Mouse (Mus musculus): ENCODE measurements around the gene Tgm1.
A peak's percentile ranks its signal among the peaks of the same experiment; 100 is the strongest.

DNA sequence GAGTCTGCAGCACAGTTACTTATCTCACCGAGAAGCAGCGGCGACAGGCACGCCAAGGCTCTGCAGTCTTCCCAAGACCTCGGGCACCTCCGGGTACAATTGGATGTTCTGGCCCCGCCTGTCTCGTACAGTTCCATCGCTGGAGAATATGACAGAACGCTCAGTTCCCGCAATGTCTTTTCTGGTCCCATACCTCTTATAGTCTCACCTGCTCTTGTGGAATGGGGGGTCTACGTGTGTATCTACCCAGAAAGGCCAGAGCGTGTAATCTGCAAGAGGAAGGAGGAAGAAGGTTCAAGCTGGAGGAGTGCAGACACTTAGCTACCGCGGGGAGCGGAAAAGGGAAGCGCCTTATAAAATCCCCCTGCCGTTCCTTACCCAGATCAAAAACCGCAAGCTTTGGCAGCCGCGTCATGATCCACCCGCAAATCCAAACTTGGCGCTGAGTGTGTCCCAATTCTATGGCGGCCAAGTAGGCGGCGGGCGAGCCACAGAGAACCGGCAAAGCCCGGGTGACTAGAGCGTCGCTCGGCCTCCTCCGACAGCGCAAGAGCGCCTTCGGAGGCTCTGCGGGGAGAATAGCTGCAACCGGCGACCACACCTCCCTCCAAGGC, 53.7 kb downstream of the Tgm1 start, which contains the start of gene Mdp1:
- peak; percentile 49; the same call in 1 of the 2 replicates for TF ChIP-seq CTCF (IDR thresholded peaks at IDR 0.05; ENCODE audit: control insufficient read depth, insufficient read depth, low read length)
- peak; percentile 73; the same call in 1 of the 2 replicates for TF ChIP-seq POLR2A (IDR thresholded peaks at IDR 0.05; ENCODE audit: borderline replicate concordance, control insufficient read depth, low read depth, low read length)

Data from bone marrow, adult 2 months (tissue).